Mouse (Mus musculus) left cerebral cortex, adult 8-10 months (tissue): Measurements from ENCODE around the gene Gngt1. TPM values are rescaled to one million over a fixed set of nuclear protein-coding genes. Genes with fewer than 3 reads are reported as not detected.

Source experiments
- total RNA-seq, 4 experiments: library from RNA; stranded (reverse); gene quantifications; 2 replicates each; pipeline ENCODE4 v1.2.4; 2022

The Gngt1 gene
- total RNA-seq, 4 experiments from 2014 or later: not detected

Other genes starting within 250 kb of the Gngt1 start
- under 1 TPM; 0.33 to 0.98 (median 0.55) TPM for gene Calcr, start 229.1 kb upstream of the Gngt1 start, total RNA-seq
- under 1 TPM in 1 of 4 experiments, not detected in 3; 0.33 TPM for gene Tfpi2, start 4.9 kb upstream of the Gngt1 start, total RNA-seq
- gene Gng11, start 10.1 kb downstream of the Gngt1 start, total RNA-seq: 10 to 100 TPM; 11.1 to 16.1 (median 13.0) TPM
- gene Bet1, start 93.2 kb downstream of the Gngt1 start, total RNA-seq: 10 to 100 TPM; 20.7 to 24.4 (median 22.8) TPM